Mouse (Mus musculus) lung, postnatal 0 days (tissue): ENCODE results near the gene A4galt. TPM values are rescaled to one million over a fixed set of nuclear protein-coding genes. Genes with fewer than 3 reads are reported as not detected.
A peak's percentile ranks its signal among the peaks of the same experiment; 100 is the strongest.
"Not testable (repeated sequence)": the region's sequence is repeated elsewhere in the genome, so short reads cannot be mapped to it uniquely, and the experiment has no call there.

Experiments used
- ATAC-seq: fragments of 200-750 bp; cut with Nextera tagmentation; 2 replicates; pipeline ENCODE4 v1.8.0; 2017; ENCODE audit warnings: moderate library complexity
- DNase-seq: peaks from one replicate; pipeline ENCODE4 v3.0.0-alpha.2; 2016; ENCODE audit warnings: low spot score
- H3K27ac ChIP-seq: fragments of 300-500 bp; sonication (generic); 2 replicates; pipeline ENCODE4 v1.5.1; 2014; ENCODE audit warnings: antibody characterized with exemption, mild to moderate bottlenecking, low read length, mixed read lengths
- H3K27me3 ChIP-seq: fragments of 300-500 bp; sonication (generic); replicated peaks from 2 replicates; pipeline ENCODE4 v1.6.1; 2014; ENCODE audit warnings: low read length, mixed read lengths; ENCODE audit not compliant: insufficient read depth
- H3K36me3 ChIP-seq: fragments of 300-500 bp; sonication (generic); 2 replicates; pipeline ENCODE4 v1.6.1; 2014; ENCODE audit warnings: low read length, mixed read lengths; ENCODE audit not compliant: insufficient read depth
- H3K4me1 ChIP-seq: fragments of 300-500 bp; sonication (generic); 2 replicates; pipeline ENCODE4 v1.6.1; 2014; ENCODE audit warnings: antibody characterized with exemption, low read depth, low read length, mixed read lengths; ENCODE audit not compliant: insufficient read depth
- H3K4me2 ChIP-seq: fragments of 300-500 bp; sonication (generic); replicated peaks from 2 replicates; pipeline ENCODE4 v1.6.1; 2014; ENCODE audit warnings: low read depth, mild to moderate bottlenecking, low read length, moderate library complexity, mixed read lengths
- H3K4me3 ChIP-seq: fragments of 300-500 bp; sonication (generic); 2 replicates; pipeline ENCODE4 v1.5.1; 2014; ENCODE audit warnings: low read depth, low read length
- H3K9ac ChIP-seq: fragments of 300-500 bp; sonication (generic); replicated peaks from 2 replicates; pipeline ENCODE4 v1.6.1; 2014; ENCODE audit warnings: low read depth, mild to moderate bottlenecking
- H3K9me3 ChIP-seq: fragments of 300-500 bp; sonication (generic); 2 replicates; pipeline ENCODE4 v1.6.1; 2016; ENCODE audit warnings: low read length, mixed read lengths
- CTCF ChIP-seq: IDR thresholded peaks from 2 replicates; pipeline ENCODE4 v1.5.1; 2016; ENCODE audit warnings: antibody characterized with exemption, mild to moderate bottlenecking
- EP300 ChIP-seq: IDR thresholded peaks from 2 replicates; pipeline ENCODE4 v1.6.1; 2016; ENCODE audit warnings: antibody characterized with exemption, mild to moderate bottlenecking, control low read depth
- WGBS: fragments of 180-500 bp; shearing (Covaris S2); extraction: QIAGEN DNeasy Blood & Tissue Kit; methylation state at CpG from one replicate; pipeline ENCODE4 v1.1.7; 2014; 5-methylcytosine and 5-hydroxymethylcytosine counted together
- polyA plus RNA-seq: library from polyadenylated mRNA; unstranded; fragments of >200 nt; fragmentation: Nextera tagmentation; extraction: Ambion mirVana; gene quantifications from 2 replicates; pipeline ENCODE4 v1.2.1, GENCODE M21; 2015

A4galt gene
- polyA plus RNA-seq, 1 experiment from 2014 or later = 16.0 TPM

- ATAC-seq = no peak
- no peak overlapping the region for H3K4me2 ChIP-seq
- no peaks in the 10 kb centered on the region for H3K27me3 ChIP-seq
- no peaks in the 10 kb centered on the region for H3K36me3 ChIP-seq
- H3K4me1 ChIP-seq = no peaks in the 10 kb centered on the region
- H3K4me3 ChIP-seq = no peak overlapping the region
- no peak for DNase-seq
- 61% methylated on average over 8 of the region's 8 CpGs for WGBS
- TF ChIP-seq CTCF (no peak), EP300 (no peak)
- no peaks in the 10 kb centered on the region for H3K9me3 ChIP-seq
- H3K27ac ChIP-seq = no peak overlapping the region
- no peak overlapping the region for H3K9ac ChIP-seq
Measured at GRCm38 (mm10) chr15:83284828-83285227, 33.3 kb upstream of the A4galt start.

DNA sequence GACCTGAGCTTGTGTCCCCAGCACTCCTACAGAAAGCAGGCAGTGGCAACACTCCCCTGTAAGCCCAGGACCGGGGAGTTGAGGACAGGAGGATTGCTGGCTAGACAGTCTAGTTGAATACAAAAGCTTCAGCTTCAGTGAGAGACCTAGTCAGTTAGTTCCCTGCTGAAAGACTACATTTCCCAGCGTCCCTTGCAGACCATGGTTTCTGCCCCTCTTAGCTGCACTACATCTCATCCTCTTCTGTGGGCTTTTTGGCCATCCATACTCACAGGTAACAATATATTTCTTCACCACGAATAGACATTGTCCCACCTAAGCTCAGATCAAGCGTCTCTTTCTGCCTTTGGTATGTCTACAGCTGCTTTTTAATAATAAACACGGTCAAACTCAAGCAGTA lies 30.8 kb upstream of the A4galt start:
- no peak overlapping the region for H3K4me2 ChIP-seq
- no peak overlapping the region for H3K27ac ChIP-seq
- TF ChIP-seq EP300 (no peak), CTCF (no peak)
- WGBS = 69% methylated on average over 5 of the region's 5 CpGs
- no peaks in the 10 kb centered on the region for H3K9me3 ChIP-seq
- H3K4me1 ChIP-seq = no peaks in the 10 kb centered on the region
- no peaks in the 10 kb centered on the region for H3K27me3 ChIP-seq
- DNase-seq (no peak), ATAC-seq (no peak)
- no peak overlapping the region for H3K9ac ChIP-seq
- H3K4me3 ChIP-seq = no peak overlapping the region
- H3K36me3 ChIP-seq = no peaks in the 10 kb centered on the region

DNA sequence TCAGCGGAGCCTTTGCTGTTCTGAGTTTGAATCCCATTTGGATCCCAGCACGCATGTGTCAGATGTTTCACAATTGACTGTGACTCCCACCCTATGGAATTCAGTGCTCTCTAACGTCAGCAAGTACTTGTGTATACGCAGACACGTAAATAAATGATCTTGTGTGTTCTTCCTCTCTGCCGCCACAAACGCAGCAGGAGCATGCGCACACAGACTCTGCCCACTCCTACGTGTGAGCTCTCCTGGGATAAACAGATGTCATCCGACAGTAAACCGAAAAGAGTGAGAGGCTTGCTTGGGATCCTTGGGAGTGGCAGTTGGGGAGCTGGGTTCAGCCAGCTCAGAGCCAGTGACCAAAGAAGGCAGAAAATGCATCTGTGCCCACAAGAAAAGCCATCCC lies 29.7 kb upstream of the A4galt start:
- no peak for TF ChIP-seq CTCF
- TF ChIP-seq EP300 = 0 out of 2 replicates have a peak, but pooled peaks have one; percentile 11
- Histone ChIP-seq H3K9me3 (no peaks in the 10 kb centered on the region), H3K27ac (0 out of 2 replicates have a peak overlapping the region, but pooled peaks have one; percentile 8), H3K4me3 (no peak overlapping the region), H3K27me3 (no peaks in the 10 kb centered on the region), H3K9ac (no peak overlapping the region), H3K4me2 (no peak overlapping the region), H3K4me1 (no peaks in the 10 kb centered on the region), H3K36me3 (no peaks in the 10 kb centered on the region)
- peak; percentile 88 for ATAC-seq
- 21% methylated on average over 11 of the region's 11 CpGs for WGBS
- DNase-seq = peak; percentile 86

- H3K9ac ChIP-seq = no peak overlapping the region
- no peaks in the 10 kb centered on the region for H3K9me3 ChIP-seq
- no peak for DNase-seq
- no peak for TF ChIP-seq EP300
- TF ChIP-seq CTCF = no peak
- no peaks in the 10 kb centered on the region for H3K4me1 ChIP-seq
- ATAC-seq = no peak
- no peak overlapping the region for H3K4me3 ChIP-seq
- 81% methylated on average over 5 of the region's 5 CpGs for WGBS
- no peak overlapping the region for H3K4me2 ChIP-seq
- no peaks in the 10 kb centered on the region for H3K27me3 ChIP-seq
- H3K27ac ChIP-seq = no peak overlapping the region
- H3K36me3 ChIP-seq = no peaks in the 10 kb centered on the region
Measured at GRCm38 (mm10) chr15:83278579-83278978, 27.0 kb upstream of the A4galt start.

GRCm38 (mm10) chr15:83277451-83277850 lies 25.9 kb upstream of the A4galt start:
- ATAC-seq (no peak), DNase-seq (no peak)
- H3K27ac ChIP-seq = no peak overlapping the region
- H3K4me1 ChIP-seq = no peaks in the 10 kb centered on the region
- TF ChIP-seq EP300 (no peak), CTCF (no peak)
- H3K9ac ChIP-seq = no peak overlapping the region
- 91% methylated on average over 4 of the region's 4 CpGs for WGBS
- H3K4me2 ChIP-seq = no peak overlapping the region
- no peaks in the 10 kb centered on the region for H3K27me3 ChIP-seq
- no peak overlapping the region for H3K4me3 ChIP-seq
- H3K36me3 ChIP-seq = no peaks in the 10 kb centered on the region
- H3K9me3 ChIP-seq = no peaks in the 10 kb centered on the region

GRCm38 (mm10) chr15:83274237-83274636 lies 22.7 kb upstream of the A4galt start:
- H3K9me3 ChIP-seq, DNase-seq, H3K27me3 ChIP-seq, H3K9ac ChIP-seq, H3K36me3 ChIP-seq, H3K27ac ChIP-seq, H3K4me3 ChIP-seq, H3K4me2 ChIP-seq, H3K4me1 ChIP-seq: not testable (repeated sequence)
- ATAC-seq = peak; percentile 68

DNA sequence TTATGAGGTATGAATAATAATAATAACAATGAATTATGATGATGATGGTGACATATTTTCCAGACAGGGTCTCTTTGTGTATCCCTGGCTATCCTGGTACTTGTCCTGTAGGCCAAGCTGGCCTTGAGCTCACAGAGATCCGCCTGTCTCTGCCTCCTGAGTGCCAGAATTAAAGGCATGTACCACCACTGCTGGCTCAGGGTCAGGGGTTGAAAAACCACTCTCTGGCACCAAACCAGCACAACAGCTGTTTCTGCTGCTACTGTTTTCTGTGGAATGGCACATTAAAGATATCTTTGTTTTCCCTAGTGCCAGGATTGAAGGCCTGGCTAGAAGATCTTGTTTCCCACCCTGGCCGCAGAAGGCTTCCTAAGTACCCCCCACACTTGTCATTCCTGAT lies 21.4 kb upstream of the A4galt start:
- Histone ChIP-seq H3K4me2 (no peak overlapping the region), H3K9me3 (no peaks in the 10 kb centered on the region), H3K27me3 (no peaks in the 10 kb centered on the region), H3K9ac (no peak overlapping the region), H3K4me1 (no peaks in the 10 kb centered on the region), H3K36me3 (no peaks in the 10 kb centered on the region), H3K27ac (no peak overlapping the region), H3K4me3 (no peak overlapping the region)
- TF ChIP-seq CTCF = no peak
- no peak for TF ChIP-seq EP300
- no peak for ATAC-seq
- WGBS = 79% methylated on average over 2 of the region's 2 CpGs
- DNase-seq = no peak

GRCm38 (mm10) chr15:83271221-83271620 lies 19.6 kb upstream of the A4galt start:
- 28% methylated on average over 9 of the region's 9 CpGs for WGBS
- DNase-seq = not testable (repeated sequence)

DNA sequence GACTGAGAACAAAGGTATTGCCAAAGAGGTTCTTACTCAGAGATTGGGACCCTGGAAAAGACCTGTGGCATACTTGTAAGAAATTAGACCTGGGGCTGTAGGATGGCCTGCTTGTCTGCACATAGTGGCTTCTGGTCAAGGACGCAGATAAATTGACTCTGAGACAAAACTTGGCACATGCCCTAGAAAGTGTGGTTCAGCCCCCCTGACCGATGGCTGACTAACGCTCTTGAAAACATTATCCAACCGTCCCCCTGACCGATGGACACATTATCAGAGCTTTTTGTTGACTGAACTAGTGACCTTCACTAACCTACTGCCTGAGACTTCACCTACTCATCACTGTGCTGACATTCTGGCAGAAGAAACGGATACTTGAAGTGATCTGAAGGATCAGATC lies 18.4 kb upstream of the A4galt start:
- H3K9me3 ChIP-seq, H3K4me1 ChIP-seq, DNase-seq, H3K9ac ChIP-seq, H3K27ac ChIP-seq, H3K4me2 ChIP-seq, H3K4me3 ChIP-seq, H3K27me3 ChIP-seq, ATAC-seq, H3K36me3 ChIP-seq: not testable (repeated sequence)
- 49% methylated on average over 6 of the region's 6 CpGs for WGBS

More at GRCm38 (mm10) chr15:83271221-83271620, 19.6 kb upstream of the A4galt start:
- not testable (repeated sequence) for H3K9me3 ChIP-seq, ATAC-seq, H3K27me3 ChIP-seq, H3K36me3 ChIP-seq, H3K4me3 ChIP-seq, H3K4me1 ChIP-seq, H3K9ac ChIP-seq, H3K27ac ChIP-seq, H3K4me2 ChIP-seq
